Mouse (Mus musculus): ENCODE results near the gene Zfp568.

DNA sequence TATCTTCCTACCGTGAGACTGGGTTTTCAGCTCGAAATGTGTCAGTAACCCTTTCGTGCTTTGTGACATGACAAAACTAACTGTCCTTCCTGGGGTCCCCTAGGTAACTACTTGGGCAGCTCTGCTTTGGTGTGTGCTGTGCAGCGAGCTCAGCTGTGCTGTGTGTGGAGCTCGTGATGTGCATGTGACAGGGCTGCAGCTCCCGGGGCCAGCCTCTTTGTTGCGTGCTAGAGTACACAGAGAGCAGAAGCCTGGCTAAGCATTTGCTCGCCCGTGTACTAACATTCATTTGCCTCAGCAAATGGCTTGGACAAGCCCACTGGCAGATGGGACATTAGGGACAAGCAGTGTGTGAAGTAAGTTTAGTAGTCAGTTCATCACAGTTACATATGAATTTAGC, 9.6 kb downstream of the Zfp568 start:
- no peak for TF ChIP-seq CTCF (IDR thresholded peaks at IDR 0.05; ENCODE audit: low read depth)
- TF ChIP-seq EP300 (optimal IDR thresholded peaks at IDR 0.05), result no peak
